Mouse (Mus musculus): ENCODE data around the gene Rbm19.

Rbm19 gene

GRCm38 (mm10) chr5:120116261-120117050, at the start of gene Rbm19:
Gene Rbm19 (plus strand): TSS chr5:120116465.
- in situ Hi-C loops (cut with MboI, MseI), result loop anchor here in 1 of 2 experiments (25.0 kb wide), 1 partner anchor 1879 kb away; the partner anchor contains the start of genes 2410131K14Rik and Rnft2

- in situ Hi-C loops (cut with MboI, MseI), result no loop called here
Observed at GRCm38 (mm10) chr5:120067266-120067665, 49.0 kb upstream of the Rbm19 start.

- in situ Hi-C loops (cut with MboI, MseI), result no loop called here
Observed at GRCm38 (mm10) chr5:120074101-120074500, 42.2 kb upstream of the Rbm19 start.

- in situ Hi-C loops (cut with MboI, MseI), result loop anchor here in 1 of 2 experiments (10.0 kb wide), 1 partner anchor 145 kb away; no protein-coding TSS in a partner anchor
Observed at GRCm38 (mm10) chr5:120080027-120080426, 36.2 kb upstream of the Rbm19 start.

- in situ Hi-C loops (cut with MboI, MseI), result loop anchor here in 1 of 2 experiments (10.0 kb wide), 1 partner anchor 146 kb away; no protein-coding TSS in a partner anchor
Observed at GRCm38 (mm10) chr5:120080468-120080867, 35.8 kb upstream of the Rbm19 start.

GRCm38 (mm10) chr5:120088561-120088960, 27.7 kb upstream of the Rbm19 start:
- in situ Hi-C loops (cut with MboI, MseI), result loop anchor here (5.0 to 10.0 kb wide), 3 partner anchors 154 to 346 kb away; no protein-coding TSS in a partner anchor

- in situ Hi-C loops (cut with MboI, MseI), result no loop called here
Observed at GRCm38 (mm10) chr5:120094602-120095001, 21.7 kb upstream of the Rbm19 start.

GRCm38 (mm10) chr5:120097042-120097441, 19.2 kb upstream of the Rbm19 start:
- in situ Hi-C loops (cut with MboI, MseI), result no loop called here

GRCm38 (mm10) chr5:120100814-120101213, 15.5 kb upstream of the Rbm19 start:
- in situ Hi-C loops (cut with MboI, MseI), result loop anchor here in 1 of 2 experiments (5.0 to 25.0 kb wide), 2 partner anchors 324 to 1864 kb away; partner anchors contain the start of genes 2410131K14Rik and Rnft2

- in situ Hi-C loops (cut with MboI, MseI), result loop anchor here in 1 of 2 experiments (5.0 to 25.0 kb wide), 2 partner anchors 325 to 1865 kb away; partner anchors contain the start of genes 2410131K14Rik and Rnft2
Observed at GRCm38 (mm10) chr5:120102097-120102496, 14.2 kb upstream of the Rbm19 start.

GRCm38 (mm10) chr5:120102732-120103131, 13.5 kb upstream of the Rbm19 start:
- in situ Hi-C loops (cut with MboI, MseI), result loop anchor here in 1 of 2 experiments (5.0 to 25.0 kb wide), 2 partner anchors 325 to 1865 kb away; partner anchors contain the start of genes 2410131K14Rik and Rnft2

GRCm38 (mm10) chr5:120103458-120103857, 12.8 kb upstream of the Rbm19 start:
- in situ Hi-C loops (cut with MboI, MseI), result loop anchor here in 1 of 2 experiments (5.0 to 25.0 kb wide), 2 partner anchors 326 to 1866 kb away; partner anchors contain the start of genes 2410131K14Rik and Rnft2

- in situ Hi-C loops (cut with MboI, MseI), result loop anchor here in 1 of 2 experiments (25.0 kb wide), 1 partner anchor 1869 kb away; the partner anchor contains the start of genes 2410131K14Rik and Rnft2
Observed at GRCm38 (mm10) chr5:120106424-120107073, 9.7 kb upstream of the Rbm19 start.

- in situ Hi-C loops (cut with MboI, MseI), result loop anchor here in 1 of 2 experiments (25.0 kb wide), 1 partner anchor 1877 kb away; the partner anchor contains the start of genes 2410131K14Rik and Rnft2
Observed at GRCm38 (mm10) chr5:120114361-120114760, 1.9 kb upstream of the Rbm19 start.

- in situ Hi-C loops (cut with MboI, MseI), result loop anchor here in 1 of 2 experiments (25.0 kb wide), 1 partner anchor 1880 kb away; the partner anchor contains the start of genes 2410131K14Rik and Rnft2
Observed at GRCm38 (mm10) chr5:120117161-120117560, 896 bp downstream of the Rbm19 start.

- in situ Hi-C loops (cut with MboI, MseI), result loop anchor here in 1 of 2 experiments (25.0 kb wide), 1 partner anchor 1888 kb away; the partner anchor contains the start of genes 2410131K14Rik and Rnft2
Observed at GRCm38 (mm10) chr5:120124881-120125690, 8.8 kb downstream of the Rbm19 start.

GRCm38 (mm10) chr5:120127641-120128040, 11.4 kb downstream of the Rbm19 start:
- in situ Hi-C loops (cut with MboI, MseI), result no loop called here

- in situ Hi-C loops (cut with MboI, MseI), result no loop called here
Observed at GRCm38 (mm10) chr5:120128511-120128910, 12.2 kb downstream of the Rbm19 start.

- in situ Hi-C loops (cut with MboI, MseI), result no loop called here
Observed at GRCm38 (mm10) chr5:120129070-120129469, 12.8 kb downstream of the Rbm19 start.

- in situ Hi-C loops (cut with MboI, MseI), result no loop called here
Observed at GRCm38 (mm10) chr5:120129761-120130160, 13.5 kb downstream of the Rbm19 start.

Data from T-helper 17 cell (primary cell).